Mouse (Mus musculus): Measurements from ENCODE around the gene Cpd.

Gene Cpd

DNA sequence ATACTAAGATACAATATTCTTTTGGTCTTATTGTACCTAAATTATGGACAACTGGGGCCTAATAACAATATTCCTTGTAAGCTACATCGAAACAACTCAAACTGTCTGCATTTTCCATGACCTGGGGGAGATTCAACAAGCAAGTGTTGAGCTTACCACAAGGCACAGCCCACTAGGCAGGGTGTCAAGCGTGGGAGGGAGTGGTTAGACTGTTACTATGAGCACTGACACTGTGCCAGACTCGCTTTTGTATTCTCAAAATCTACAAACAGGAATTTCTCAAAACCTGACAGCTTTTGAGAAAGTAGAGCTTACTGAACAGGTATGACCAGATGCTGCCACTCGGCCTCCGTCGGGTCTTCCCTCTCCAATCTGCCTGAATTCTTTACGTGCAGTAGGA lies 55.5 kb downstream of the Cpd start:
- no peak for DNase-seq (ENCODE audit: extremely low spot score, low spot score)

DNA sequence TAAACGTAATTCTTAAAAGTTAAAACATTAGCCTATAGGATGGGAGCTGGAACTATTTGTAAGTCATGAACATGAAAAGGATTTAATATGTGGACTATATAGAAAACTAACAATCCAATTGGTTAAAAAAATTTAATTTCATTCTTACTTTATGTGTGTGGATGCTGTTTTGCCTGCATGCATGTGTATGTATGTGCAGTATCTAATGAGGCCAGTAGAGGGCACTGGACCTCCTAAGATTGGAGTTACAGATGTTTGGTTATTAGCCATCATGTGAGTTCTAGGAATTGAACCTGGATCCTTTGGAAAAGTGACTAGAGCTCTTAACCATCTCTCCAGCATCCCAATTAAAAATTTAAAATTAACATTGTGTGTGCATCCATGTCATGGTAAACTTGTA lies 57.6 kb downstream of the Cpd start:
- DNase-seq (ENCODE audit: extremely low spot score, low spot score) = peak; percentile 50

DNA sequence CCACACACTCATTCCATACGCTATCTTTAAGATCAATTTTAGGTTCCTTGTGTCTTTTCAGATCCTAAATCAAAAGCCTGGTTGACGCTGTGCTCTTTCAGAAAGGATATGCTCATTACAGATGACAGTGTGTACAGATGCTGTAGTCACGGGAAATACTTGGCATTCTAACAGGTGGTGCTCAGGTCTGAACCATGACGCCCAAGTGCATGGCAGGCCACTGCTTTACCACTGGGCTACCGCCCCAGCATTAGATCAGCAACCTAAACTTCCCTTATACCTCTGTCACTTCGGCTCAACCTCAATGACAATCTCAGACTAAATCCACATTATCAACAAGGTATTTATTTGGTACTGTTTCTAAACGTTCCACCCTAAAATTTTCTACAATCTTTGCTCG lies 71.3 kb downstream of the Cpd start:
- no peak for DNase-seq (ENCODE audit: extremely low spot score, low spot score)

DNA sequence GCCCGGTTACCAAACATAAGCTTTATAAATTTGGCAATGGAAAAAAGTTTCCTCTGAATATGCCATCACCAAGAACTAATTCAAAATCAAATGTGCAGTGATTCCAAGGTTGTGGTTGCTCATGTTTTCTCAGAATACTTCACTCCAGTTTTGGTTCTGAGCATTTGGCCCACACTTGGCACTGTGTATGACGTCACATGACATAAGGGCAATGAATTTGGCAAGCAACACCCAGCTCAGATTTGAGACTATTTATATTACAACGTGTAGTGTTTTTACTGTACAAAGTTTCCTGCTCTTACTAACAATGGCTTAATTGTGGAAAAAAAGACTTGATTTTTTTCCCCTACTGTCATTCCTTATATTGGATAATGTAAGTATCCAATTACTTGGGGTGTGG lies 73.0 kb downstream of the Cpd start:
- DNase-seq (ENCODE audit: extremely low spot score, low spot score) = no peak

DNA sequence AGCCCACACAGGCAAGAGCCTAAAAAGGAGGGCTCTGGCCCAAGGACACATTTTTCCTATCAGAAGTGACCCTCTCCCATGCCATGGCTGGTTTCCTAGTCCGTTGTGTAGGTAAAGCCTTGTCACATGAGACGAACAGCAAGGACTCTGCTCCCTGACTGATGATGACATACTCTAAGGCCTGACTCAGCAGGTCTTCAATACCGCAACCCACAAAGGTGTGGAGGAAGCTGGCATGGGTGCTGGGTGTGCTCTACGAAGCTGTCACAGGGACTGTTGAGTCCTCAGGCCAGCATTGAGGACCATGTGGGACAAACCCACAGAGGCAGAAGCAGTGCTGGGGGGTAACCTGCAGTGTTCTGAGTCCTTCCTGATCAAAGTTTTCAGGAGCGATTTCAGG lies 76.3 kb downstream of the Cpd start:
- DNase-seq (ENCODE audit: extremely low spot score, low spot score) = no peak

DNA sequence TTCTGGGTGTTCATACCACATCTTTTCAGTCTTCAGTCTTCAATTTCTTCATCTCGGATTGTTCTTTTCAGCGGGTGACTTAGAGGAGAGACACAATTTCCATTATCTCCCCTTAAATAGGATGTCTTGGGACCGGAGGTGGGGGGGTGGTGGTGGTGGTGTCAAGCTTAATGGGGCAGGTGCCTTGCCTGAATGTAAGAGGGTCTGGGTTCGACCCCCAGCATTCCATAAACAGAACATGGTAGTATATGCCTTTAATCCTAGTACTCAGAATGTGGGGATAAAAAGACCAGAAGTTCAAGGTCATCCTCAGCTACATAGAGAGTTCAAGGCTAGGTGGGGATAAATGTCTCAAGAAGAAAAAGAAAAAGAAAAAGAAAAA lies 83.1 kb downstream of the Cpd start:
- DNase-seq (ENCODE audit: extremely low spot score, low spot score) = no peak

DNA sequence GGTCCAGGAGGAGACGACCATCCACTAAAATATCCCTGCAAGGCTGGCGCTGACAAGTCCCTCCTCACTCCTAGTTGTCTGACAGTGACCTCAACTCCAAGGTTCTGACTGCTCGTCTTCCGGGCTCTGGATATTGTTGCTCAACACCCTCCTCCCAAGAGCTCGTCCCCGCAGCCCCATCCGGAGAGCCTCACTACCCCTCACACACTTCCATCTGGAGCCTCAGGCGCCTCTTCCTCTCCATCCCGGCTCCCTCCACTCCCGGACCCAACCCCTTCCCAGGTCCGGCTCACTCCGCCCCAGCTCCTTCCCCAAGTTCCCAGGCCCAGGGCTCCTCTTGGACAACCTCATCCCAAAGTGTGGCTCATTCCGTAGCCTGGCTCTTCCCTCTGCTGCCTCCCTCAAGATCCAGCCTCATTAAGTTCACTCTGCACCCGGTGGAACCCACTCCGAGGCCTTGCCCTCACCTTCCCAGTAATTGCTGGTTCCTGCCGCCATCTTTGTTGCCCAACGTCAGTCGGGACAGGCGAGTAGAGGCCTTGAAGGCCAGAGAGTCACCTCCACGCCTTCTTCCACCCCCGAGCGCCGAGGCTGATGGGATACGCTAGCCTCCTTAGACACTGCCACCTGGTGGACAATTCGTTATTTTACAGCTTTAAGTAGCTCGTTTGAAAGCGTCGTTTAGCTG lies 83.6 kb downstream of the Cpd start, which contains the start of gene Gosr1:
TSS of gene Gosr1 (minus strand) at position 527 of the 688 bp plus-strand sequence.
- peak; percentile 87 for DNase-seq (ENCODE audit: extremely low spot score, low spot score)

DNA sequence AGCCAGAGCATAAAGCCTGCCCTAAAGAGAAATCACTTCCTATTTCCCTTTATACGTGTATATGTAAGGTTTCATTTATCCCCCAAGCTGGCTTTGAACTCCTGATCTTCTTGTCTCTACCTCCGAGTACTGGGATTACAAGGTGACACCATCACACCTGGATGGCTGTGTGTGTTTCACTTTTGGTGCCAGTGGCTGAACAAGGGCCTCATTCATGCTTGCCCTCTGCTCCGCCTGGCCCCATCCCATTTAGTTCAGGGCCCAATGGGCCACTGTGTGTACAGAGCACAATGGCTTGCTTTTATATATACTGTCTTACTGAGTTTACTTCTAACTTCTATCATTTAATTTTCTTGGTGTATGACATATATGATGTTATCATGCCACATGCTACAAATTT lies 94.5 kb downstream of the Cpd start:
- DNase-seq (ENCODE audit: extremely low spot score, low spot score) = no peak

DNA sequence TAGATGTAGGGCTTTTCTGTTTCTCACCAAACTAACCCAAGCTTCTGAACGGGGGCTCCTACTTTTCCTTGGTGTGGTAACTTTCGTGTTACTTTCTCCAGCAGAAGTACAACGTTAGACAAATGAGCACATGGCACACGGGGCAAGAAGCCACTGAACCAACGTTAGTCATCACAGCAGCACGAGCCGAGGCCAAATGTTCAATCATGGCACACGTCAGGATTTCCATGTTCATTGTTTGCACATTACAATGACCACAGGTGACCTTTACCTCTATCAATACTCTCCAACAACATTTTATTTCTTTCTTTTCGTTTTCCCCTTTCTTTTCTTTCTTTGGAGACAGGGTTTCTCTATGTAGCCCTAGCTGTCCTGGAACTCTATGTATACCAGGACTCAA lies 98.0 kb downstream of the Cpd start:
- no peak for DNase-seq (ENCODE audit: extremely low spot score, low spot score)

DNA sequence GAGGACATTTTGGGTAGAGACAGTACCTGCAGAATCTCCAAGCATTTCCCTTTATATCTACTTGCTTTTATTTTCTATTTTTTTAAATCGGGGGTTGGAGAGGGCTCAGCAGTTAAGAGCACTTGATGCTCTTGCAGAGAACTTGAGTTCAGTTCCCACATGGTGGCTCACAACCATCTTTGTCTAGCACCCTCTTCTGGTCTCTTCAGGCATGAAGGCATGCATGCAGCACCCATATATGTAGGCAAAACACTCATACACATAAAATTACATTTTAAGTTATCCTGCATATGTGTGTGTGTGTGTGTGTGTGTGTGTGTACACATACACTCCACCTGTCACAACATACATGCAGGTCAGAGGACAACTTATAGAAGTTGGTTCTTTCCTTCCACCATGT lies 100.9 kb downstream of the Cpd start:
- no peak for DNase-seq (ENCODE audit: extremely low spot score, low spot score)

DNA sequence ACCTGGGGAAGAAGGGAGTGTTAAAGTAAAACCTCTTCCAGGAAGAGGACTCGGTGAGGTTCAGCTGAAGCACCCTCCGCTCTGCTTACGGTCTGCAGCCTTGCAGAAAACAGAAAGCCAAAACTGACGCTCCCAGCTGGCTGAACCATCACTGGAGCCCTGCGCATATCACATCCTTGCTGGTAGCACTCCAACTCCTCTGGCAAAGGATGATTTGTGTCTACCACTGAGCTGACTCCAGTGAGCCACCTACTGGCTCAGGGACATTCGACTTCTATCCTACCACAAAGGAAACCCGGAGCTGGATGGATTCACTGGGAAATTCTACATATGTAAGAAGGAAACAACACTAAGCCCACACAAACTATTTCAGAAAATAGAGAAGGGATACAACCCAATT lies 102.3 kb downstream of the Cpd start:
- DNase-seq (ENCODE audit: extremely low spot score, low spot score) = no peak

DNA sequence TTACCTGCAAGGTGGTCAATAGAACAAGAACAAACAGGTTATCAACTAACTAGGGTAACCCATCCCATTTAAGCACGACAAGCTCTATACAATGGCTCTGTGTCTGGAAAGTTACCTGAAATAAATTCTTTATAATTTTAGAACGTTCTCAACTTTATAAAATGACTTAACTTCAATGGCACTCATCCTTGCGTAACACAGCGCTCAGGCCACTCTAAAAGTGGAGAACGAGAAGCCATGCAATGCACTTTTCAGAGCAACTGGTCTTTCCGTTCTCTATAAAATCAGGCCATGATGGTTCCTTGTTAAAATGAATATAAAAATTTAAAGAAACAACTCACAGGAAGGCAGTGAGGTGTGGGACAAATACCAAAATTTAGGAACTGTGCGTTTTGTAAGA lies 104.3 kb downstream of the Cpd start:
- DNase-seq (ENCODE audit: extremely low spot score, low spot score) = no peak

DNA sequence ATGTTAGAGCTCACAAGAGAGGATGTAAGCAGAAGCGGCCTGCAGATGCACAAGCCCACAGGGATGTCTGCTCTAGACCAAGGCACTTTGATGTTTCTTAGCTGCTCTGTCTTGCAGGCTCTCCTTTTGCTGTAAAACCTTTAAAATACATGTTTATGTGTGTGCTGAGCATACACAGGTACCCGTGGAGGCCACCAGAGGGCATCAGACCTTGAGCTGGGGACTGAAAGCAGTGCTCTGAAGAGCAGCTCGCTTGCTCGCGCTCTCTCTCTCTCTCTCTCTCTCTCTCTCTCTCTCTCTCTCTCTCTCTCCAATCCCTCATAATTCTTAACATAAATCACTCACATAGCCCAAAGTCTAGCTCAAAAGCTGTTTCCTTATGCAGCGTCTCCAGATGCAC lies 107.7 kb downstream of the Cpd start:
- DNase-seq (ENCODE audit: extremely low spot score, low spot score) = no peak

DNA sequence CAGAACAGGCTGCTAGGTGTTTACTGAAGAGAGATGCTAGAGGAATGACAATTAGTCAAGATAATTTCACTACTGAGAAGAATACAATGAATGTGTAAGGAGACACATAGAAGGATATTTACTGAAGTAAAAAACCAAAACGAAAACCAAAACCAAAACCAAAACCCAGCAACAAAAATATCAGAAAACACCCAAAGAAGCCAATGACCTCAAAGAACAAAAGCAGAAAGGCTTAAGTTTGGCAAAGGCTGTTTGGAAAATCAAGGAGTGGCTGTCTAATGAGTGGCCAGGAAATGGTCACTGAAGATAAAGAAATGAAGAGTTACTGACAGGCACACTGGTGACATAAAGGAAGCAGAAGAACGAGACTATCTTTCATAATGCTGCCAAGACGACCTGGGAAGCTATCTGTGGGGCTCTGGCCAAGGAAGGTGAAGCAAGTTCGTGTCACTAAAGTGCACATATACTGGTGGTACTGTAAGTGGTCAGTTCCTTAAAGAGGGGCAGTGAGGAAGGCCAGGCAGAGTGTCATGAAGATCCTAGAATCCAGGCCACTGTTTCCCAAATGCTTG lies 111.0 kb downstream of the Cpd start:
- no peak for DNase-seq (ENCODE audit: extremely low spot score, low spot score)

DNA sequence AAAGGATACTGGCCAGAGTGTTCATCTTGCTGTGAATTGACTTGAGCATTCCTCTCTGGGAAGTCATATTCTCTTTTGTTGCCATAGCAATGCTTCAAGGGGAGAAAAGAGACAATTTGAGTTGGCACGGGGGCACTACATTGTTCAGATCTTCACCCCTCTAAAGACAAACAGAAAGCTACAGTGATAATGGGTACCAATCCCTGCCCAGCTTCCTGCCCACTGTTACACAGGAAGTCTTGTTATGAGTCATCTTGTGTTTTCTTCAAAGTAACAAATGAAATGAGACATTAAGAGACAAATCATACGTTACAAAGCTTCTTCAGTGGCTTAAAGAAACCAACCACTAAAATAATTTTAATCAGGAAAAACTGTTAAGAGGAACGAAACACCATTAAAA lies 112.3 kb downstream of the Cpd start:
- DNase-seq (ENCODE audit: extremely low spot score, low spot score) = no peak

DNA sequence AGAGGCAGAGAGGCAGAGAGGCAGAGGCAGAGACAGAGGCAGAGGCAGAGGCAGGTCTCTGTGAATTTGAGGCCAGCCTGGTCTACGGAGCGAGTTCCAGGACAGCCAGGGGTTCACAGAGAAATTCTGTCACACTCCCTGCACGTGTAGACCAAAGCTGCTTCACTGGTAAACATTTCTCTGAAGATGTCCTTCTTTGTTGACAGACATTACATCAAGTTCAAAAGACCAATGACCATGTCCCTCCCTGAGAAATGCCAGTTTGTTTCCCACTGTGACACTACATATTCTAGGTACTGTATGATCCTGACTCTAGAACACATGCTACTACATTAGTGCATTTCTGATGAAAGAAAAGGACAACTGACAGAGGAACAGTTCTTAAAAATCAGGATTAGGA lies 116.2 kb downstream of the Cpd start:
- no peak for DNase-seq (ENCODE audit: extremely low spot score, low spot score)
